Comparison of ENCODE assay signal across 8 mouse cellular contexts in the genomic region with DNA sequence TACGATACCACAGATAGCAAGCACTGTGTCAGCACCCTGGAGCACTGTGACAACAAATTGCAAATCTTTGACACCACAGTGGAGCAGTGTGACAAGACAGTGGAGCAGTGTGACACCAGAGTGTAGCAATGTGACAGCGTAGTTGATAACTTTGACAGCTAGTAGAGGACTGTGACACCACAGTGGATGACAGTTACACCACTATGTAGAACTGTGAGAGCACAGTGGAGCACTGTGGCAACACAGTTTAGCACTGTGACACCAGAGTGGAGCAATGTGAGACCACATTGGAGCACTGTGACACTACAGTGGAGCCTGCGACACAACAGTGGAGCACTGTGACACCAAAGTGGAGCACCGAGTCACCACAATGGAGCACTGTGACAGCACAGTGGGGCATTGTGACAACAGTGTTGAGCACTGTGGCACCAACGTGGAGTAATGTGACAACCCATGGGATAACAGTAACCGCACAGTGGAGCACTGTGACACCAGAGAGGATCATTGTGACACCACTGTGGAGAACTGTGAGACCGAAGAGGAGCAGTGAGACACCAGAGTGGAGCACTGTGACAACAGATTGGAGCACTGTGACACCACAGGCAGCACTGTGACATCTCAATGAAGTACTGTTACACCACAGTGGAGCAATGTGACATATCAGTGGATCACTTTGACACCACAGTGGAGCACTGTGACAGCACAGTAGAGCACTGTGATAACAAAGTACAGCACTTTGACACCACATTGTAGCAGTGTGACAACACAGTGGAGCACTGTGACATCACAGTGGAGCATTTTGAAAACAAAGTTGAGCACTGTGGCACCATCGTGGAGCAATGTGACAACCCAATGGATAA.
DNase-seq lines count a peak whose midpoint lies in the region; ATAC-seq and TF ChIP-seq lines count a peak whose summit lies in the region.

No protein-coding gene starts in this region.

- WGBS in heart, embryonic 10.5 days, result 49% methylated on average over 8 of the region's 8 CpGs
- WGBS in liver, embryonic 12.5 days (ENCODE audit: insufficient replicate concordance), result 41% methylated on average over 8 of the region's 8 CpGs

- peak; percentile 46 for ATAC-seq in liver, embryonic 12.5 days
- peak; percentile 5 for ATAC-seq in neutrophil, adult 5-6 weeks (ENCODE audit: extremely low read depth, insufficient number of reproducible peaks, low FRiP score, poor library complexity, severe bottlenecking)

- H3K4me3 ChIP-seq in heart, embryonic 10.5 days, result no peak overlapping the region
- H3K4me3 ChIP-seq in liver, embryonic 12.5 days, result no peak overlapping the region

- H3K27ac ChIP-seq in heart, embryonic 10.5 days, result no peak overlapping the region
- no peak overlapping the region for H3K27ac ChIP-seq in liver, embryonic 12.5 days

- peak; percentile 89 for DNase-seq in heart, embryonic 10.5 days (ENCODE audit: low spot score)
- no peak for DNase-seq in heart, adult 8-10 months (ENCODE audit: low spot score)
- peak; percentile 14 for DNase-seq in brain, embryonic 14.5 days (ENCODE audit: low read depth)
- DNase-seq in heart, postnatal 25 days (ENCODE audit: low spot score), result peak; percentile 1
- no peak for DNase-seq in left cerebral cortex, adult 8-10 months (ENCODE audit: low spot score in 2 of 2)
- no peak for DNase-seq in layer of hippocampus, postnatal 36 days

- no peaks in the 10 kb centered on the region for H3K4me1 ChIP-seq in heart, embryonic 10.5 days
- H3K4me1 ChIP-seq in liver, embryonic 12.5 days, result no peaks in the 10 kb centered on the region

- TF ChIP-seq CTCF in brain, embryonic 14.5 days (IDR thresholded peaks at IDR 0.05; ENCODE audit: borderline replicate concordance, extremely low read depth, insufficient read depth, insufficient read length), result no peak

- H3K4me2 ChIP-seq in liver, embryonic 12.5 days, result no peak overlapping the region

- H3K36me3 ChIP-seq in heart, embryonic 10.5 days, result no peaks in the 10 kb centered on the region
- H3K36me3 ChIP-seq in liver, embryonic 12.5 days, result no peaks in the 10 kb centered on the region

- no peak for TF ChIP-seq POLR2A in brain, embryonic 14.5 days (IDR thresholded peaks at IDR 0.05; ENCODE audit: borderline replicate concordance, extremely low read depth, insufficient read depth, insufficient read length, poor library complexity, severe bottlenecking)

- intact Hi-C loops in heart, postnatal 25 days (cut with DNase I), result no loop called here

- H3K9ac ChIP-seq in liver, embryonic 12.5 days, result no peak overlapping the region

- peaks cover 97% of the 10 kb centered on the region for H3K9me3 ChIP-seq in heart, embryonic 10.5 days
- H3K9me3 ChIP-seq in liver, embryonic 12.5 days (replicated peaks), result peaks cover 78% of the 10 kb centered on the region

- no peaks in the 10 kb centered on the region for H3K27me3 ChIP-seq in heart, embryonic 10.5 days (ENCODE audit: insufficient read depth, poor library complexity, severe bottlenecking)
- no peaks in the 10 kb centered on the region for H3K27me3 ChIP-seq in liver, embryonic 12.5 days (replicated peaks)

Comparison
In these comparisons a context has a peak if more than half of its experiments do, and no peak if none do; other contexts are left out.
1. DNase-seq: peak in heart, embryonic 10.5 days (single experiment), brain, embryonic 14.5 days (single experiment) and heart, postnatal 25 days (single experiment); none in heart, adult 8-10 months (single experiment), left cerebral cortex, adult 8-10 months (0 of 2) and layer of hippocampus, postnatal 36 days (0 of 2).